Mouse (Mus musculus): ENCODE data around the gene Insr.
"Not testable (repeated sequence)": the region's sequence is repeated elsewhere in the genome, so short reads cannot be mapped to it uniquely, and the experiment has no call there.

The Insr gene

DNA sequence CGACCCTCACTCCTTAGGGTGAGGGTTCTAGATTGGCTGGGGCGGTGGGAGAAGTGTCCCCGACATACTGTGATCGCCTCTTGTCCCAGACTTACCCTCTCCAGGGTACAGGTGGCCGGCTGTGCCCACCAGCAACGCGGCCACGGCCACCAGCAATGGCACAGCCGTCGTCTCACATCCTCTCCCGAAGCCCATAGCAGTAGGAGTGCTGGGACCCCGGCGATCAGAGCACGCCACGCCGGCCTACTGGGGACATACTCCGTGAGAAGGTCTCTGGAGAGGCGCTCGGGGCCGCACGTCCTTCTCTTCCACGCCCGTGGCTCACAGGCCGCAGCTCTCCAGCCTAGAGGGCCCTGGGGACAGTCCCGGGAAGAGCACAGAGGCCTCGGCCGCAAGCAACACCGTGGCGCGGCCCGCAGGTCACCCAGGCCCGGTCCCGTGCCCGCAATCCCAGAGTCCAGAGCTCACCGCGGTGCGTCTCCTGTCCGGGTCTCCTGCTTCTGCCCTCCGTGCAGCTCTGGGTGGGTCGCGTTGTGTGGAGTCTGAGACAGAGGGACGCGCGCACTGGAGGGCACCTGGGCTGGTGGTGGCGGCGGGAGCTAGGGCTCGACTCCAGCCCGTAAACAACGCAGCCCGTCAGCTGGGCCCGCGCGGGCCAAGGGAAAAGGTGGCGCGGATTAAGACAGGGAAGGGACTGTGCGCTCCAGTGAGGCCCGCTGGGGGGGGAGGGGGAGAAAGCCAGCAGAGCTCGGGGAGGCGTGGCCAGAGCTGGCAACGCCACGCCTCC is at the start of gene Insr:
Gene Insr (minus strand): TSS at position 684 of the 787 bp plus-strand sequence.
- DNase-seq (ENCODE audit: low read depth in 1 of 2, low spot score in 2 of 2) = peak; percentile 46 to 75

DNA sequence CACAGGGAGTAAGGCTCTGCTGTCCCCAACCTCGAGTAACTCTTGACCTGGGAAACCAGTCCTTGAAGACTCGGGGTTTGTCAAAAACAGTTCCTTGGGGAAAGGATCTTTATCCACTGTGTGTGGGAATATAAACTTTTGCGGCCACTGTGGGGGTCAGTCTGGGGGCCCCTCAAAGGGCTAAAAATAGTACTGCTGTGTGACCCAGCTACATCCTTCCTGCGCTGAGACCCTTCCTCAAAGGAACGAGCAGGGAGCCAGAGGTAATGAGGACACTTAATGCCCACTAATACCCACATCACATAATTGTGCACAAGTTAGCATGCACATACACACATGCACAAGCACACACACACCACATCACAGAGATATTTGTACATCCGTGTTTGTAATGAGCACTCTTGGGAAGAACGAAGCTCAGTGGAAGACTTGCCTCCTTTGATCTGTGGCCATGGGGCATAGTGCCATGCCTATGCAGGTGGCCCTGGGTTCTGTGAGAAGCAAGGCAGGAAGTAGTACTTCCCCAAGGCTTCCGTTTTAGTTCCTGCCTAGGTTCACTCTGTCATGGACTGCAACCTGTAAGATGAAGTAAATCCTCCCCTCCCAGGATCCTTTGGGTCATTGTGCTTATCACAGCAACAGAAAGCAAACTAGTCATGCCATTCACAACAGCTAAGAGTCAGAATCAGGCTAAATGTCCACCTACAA is 48.3 kb upstream of the Insr start:
- no peak for DNase-seq (ENCODE audit: low read depth in 1 of 2, low spot score in 2 of 2)

DNA sequence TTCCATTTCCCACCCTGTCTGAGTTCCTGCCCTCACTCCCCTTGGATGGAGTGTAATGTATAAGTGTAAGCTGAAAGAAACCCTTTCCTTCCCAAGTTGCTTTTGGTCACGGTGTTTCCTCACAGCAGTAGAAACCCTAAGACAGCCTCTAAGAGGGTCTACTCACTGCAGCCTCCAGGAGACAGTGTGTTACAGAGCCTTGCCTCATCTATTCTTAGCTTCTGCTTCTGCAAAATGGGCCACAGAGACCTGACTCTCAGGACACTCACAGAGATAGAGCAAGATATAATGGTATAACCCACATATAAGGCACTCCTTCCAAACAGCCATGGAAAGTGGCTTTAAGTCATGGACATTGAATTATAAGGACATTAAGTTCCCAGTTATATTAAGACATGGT is 47.6 kb upstream of the Insr start:
- no peak for DNase-seq (ENCODE audit: low read depth in 1 of 2, low spot score in 2 of 2)

DNA sequence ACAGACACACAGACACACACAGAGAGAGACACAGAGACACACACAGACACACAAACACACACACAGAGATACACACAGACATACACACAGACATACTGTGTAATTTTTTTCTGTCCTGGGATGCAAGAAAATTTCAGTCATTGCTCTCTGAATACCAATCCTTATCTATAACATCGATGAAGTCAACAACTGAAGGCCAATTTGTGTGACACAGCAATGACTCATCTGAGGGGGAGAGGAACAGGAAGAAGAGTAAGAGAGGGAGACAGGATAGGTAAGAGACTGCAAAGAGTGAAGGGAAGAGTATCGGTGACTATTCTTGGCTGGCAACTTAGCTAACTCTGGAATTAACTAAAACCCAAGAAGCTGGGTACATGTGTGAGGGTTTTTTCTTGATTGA is 44.8 kb upstream of the Insr start:
- DNase-seq (ENCODE audit: low read depth in 1 of 2, low spot score in 2 of 2) = no peak

DNA sequence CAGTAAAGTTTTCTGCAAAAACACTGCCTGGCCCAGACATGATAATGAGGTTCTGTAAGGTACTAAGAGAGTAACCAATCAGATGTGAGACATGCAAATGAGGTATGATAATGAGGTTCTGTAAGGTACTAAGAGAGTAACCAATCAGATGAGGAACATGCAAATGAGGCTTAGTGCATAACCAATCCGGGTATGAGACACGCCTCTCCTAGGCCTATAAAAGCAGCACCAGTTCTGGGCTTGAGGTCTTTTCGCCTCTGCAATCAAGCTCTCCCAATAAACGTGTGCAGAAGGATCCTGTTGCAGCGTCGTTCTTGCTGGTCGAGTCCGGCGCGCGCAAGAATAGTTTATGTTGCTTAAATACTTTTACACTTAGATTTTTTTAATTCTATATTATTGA is 39.9 kb upstream of the Insr start:
- DNase-seq (ENCODE audit: low read depth in 1 of 2, low spot score in 2 of 2) = not testable (repeated sequence)

DNA sequence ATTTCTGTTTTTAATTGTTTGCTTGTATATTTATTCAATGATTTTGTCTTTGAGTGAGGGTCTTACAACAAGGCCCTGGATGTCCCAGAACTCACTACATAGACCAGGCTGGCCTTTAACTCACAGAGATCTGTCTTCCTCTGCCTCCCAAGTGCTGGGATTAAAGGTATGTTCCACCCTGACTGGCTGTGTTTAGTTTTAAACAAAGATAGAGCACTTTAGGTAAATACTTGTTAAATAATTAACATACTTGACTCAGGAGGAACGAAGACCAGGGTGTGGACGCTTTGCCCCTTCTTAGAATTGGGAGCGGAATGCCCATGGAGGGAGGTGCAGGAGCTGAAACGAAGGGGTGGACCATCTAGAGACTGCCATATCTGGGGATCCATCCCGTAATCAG is 37.2 kb upstream of the Insr start:
- no peak for DNase-seq (ENCODE audit: low read depth in 1 of 2, low spot score in 2 of 2)

DNA sequence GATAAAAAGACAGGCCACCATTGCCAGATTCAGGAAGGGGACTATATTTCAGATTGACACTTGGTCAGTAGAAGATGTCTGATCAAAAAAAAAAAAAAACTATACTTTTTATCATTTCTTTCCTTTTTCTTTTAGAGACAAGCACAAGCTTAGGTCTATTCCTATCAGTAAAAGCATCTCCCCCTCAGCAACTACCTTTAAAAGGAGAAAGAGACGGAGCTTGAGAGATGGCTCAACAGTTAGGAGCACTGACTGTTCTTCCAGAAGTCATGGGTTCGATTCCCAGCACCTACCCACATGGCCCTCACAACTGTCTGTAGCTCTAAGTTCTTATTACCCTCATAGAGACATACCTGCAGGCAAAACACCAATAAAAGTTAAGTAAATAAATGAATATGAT is 34.9 kb upstream of the Insr start:
- no peak for DNase-seq (ENCODE audit: low read depth in 1 of 2, low spot score in 2 of 2)

DNA sequence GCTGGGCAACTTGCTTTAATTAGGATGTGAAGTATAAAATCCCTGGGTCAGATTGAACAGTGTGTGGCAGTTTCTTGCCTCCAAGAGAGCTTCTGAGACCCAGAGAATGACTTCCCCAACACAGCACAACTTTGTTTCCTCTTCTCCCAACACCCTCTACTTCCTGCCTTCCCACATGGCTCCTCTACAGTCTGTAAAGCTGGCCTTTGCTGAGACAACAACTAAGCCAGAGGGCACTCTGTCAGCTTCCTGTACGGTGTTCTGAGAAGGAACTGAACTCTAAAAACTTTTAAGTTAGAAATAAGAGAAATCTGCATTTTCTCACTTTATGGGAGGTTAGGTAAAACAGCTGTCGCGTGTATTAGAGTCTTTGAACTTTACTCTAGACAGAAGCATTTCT is 34.4 kb upstream of the Insr start:
- DNase-seq (ENCODE audit: low read depth in 1 of 2, low spot score in 2 of 2) = no peak

DNA sequence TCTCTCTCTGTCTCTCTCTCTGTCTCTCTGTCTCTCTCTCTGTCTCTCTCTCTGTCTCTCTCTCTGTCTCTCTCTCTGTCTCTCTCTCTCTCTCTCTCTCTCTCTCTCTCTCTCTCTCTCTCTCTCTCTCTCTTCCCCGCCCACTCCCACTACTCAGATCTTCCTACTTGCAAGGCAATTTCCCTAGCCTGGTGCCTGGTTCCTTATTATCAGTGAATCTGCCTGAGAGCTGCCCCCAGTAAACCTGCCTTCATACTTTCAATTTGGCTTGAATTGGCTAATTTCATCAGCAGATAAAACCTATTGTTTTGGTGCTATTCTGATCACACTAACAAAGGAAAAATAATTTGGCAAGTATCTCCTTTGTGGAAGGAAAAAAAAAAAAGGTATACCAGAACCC is 34.0 kb upstream of the Insr start:
- not testable (repeated sequence) for DNase-seq (ENCODE audit: low read depth in 1 of 2, low spot score in 2 of 2)

DNA sequence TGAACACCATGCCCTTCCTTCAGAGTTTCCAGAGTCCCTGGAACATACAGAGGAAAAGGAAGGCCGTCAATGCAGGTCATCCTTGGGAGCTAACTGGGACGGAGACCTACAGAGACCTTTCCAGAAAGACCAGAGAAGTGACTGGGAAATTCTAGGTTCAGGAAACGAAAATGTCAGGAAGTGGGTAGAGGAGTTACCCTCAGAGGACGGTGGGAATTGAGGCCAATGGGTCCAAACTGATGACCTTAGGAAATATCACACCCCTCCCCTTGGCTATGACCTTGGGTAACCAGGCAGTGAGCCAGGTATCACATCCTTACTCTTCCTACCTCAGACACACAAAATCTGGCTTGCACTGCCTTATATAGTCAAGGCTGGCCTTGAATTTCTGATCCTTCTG is 32.1 kb upstream of the Insr start:
- DNase-seq (ENCODE audit: low read depth in 1 of 2, low spot score in 2 of 2) = no peak

DNA sequence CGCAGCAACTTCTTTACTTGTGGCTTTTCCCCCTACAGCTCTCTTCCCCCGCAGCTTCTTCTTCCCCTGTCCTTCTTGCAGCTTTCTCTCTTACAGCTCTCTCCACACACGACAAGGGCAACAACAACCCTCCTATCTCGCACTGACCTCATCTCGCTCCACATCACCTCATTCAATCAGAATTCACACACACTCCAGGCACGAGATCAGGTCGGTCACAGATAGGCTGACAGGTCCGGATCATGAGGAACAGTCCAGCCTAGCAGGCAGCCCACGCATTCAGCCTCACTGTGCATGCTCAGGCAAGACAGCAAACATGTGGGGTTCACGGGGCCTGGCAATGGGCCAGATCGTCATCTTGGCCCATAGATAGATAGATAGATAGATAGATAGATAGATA is 30.2 kb upstream of the Insr start:
- DNase-seq (ENCODE audit: low read depth in 1 of 2, low spot score in 2 of 2) = no peak

DNA sequence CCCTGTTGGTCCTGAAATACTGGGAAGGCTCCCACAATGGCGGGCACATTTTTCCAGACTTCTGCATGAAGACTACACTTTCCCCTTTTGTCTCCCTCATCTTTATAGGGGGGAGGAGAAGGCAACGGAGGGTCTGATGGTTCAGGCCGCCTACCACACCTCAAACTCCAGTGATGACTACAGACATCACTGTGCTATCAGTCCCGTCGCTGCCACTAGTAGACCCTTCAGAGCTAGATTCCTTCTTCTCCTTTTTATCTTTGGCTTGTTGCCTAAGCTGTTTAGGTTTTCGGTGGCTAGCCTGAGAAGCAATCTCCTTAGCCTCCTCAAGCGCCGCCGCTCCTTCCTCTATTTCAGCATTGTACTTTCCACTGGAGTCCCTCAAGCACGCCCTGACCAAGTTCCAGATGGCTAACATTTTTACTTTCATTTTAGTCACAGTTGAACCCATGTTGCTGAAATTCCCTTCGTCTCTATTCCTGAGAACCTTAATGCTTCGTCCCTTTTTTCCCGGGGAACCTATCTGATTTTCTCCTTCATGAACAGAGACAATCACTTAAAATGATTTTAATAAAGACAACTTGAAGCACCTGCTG is 28.9 kb upstream of the Insr start:
- peak; percentile 26 to 39 for DNase-seq (ENCODE audit: low read depth in 1 of 2, low spot score in 2 of 2)

DNA sequence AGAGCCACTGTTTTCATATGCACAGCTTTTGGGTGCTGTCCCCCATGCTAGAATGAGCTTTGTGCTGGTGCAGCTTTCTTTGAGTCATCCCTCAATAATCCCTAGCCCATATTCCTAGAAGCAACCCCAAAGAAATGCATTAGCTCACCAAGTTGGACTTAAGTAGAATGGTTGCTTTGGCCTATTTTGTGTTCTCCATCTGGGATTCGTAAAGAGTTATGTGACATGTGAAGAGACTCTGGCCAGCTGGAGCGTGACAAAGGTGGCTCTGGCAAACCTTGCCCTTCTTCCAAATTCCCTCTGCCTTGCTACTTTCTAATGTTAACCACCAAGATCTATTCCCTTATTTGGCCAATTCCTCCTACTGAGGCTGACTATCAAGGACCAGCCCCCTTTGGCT is 22.7 kb upstream of the Insr start:
- no peak for DNase-seq (ENCODE audit: low read depth in 1 of 2, low spot score in 2 of 2)

DNA sequence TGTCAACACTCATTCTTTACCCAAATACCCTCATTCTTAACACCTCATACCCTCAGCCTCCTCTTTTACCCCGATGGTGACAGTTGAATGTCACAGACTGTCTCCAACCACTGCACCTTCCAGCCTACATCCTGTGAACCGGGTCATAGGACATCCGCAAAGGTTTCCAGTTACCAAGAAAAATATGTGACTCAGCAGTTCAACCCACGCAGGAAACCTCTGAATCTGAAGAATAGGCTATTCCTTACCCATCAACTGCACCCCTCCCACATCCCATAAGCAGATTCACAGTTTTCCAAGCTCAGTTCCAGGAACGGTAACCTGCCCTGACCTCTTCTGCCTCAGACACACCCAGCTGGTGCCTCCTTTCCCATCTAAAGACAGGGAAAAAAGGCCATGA is 19.9 kb upstream of the Insr start:
- no peak for DNase-seq (ENCODE audit: low read depth in 1 of 2, low spot score in 2 of 2)

DNA sequence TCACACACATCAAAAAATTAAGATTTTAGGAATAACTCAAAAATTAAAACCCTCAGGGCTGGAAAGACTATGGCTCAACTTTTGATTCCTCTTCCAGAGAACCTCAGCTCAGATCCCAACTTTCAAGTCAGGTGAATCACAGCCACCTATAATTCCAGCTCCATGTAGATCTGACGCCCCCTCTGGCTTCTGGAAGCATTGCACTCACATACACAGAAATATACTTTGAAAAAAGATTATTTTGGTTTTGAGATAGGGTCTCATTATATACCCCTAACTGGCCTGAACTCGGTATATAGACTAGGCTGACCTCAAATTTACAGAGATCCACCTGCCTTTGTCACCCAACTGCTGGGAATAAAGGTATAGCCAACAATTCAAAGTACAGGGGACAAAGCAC is 6.4 kb upstream of the Insr start:
- no peak for DNase-seq (ENCODE audit: low read depth in 1 of 2, low spot score in 2 of 2)

DNA sequence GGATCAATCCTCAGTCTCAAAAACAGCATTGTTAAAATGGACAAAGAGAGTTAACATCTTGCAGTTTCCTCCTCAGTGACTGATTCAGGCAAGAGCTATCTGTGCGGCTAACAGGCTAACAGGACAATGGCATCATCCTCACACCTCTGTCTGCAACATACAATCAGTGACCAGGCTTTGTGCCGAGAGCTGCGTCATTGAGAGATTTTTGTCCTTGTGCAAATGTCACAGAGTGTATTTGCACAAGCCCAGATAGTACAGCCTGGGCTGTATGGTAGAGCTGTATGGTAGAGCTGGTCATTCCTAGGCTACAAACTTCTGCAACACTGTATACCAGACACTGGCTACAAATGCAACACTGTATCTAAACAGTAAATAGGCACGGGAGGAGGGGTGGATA is 5.2 kb upstream of the Insr start:
- DNase-seq (ENCODE audit: low read depth in 1 of 2, low spot score in 2 of 2) = no peak

DNA sequence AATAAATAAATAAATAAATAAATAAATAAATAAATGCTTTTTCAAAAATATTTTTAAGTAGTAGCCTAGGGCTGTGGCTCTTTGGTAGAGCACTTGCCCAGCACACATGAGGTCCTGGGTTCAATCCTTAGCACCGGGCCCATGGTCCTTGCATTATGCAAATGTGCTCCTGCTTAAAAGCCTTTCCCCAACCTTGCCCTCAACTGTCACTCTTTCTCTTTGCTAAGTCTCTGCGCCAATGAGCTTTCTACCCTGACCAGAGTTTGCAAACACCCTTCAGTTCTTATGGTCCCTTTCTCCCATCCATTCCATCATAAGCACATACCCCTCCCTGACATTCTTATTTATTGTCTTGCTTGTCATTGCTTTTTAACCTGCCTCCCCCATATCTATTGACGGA is 1.9 kb upstream of the Insr start:
- DNase-seq (ENCODE audit: low read depth in 1 of 2, low spot score in 2 of 2) = no peak

DNA sequence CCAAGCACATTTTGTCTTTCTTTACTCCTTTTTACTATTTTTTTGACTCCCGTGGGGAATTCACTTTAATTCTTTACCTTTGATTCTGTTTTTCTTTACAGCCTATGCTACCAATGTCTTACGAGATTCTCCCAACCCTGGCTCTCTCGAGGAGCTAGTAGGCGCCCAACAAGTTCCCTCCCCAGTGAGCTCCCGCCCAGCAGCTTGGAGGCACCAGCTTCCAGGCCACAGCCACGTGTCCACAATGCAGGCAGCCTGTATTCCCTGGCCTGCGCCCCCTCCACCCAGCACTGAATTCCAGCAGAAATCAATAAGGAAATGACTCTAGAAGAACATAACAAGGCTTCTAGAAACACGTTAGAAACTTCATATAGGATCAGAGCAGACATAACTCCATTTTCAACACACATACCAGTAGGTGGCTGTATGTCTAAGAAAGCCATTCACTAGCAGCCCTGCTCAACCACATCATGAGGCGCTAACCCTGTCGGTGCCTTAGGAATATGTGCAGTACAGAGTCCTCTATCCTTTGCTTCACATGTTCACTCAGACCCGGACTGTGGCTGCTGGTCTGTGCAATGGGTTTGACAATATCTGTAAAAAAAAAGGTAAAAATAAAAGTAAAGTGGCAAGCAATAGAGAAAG is 971 bp upstream of the Insr start:
- no peak for DNase-seq (ENCODE audit: low read depth in 1 of 2, low spot score in 2 of 2)

DNA sequence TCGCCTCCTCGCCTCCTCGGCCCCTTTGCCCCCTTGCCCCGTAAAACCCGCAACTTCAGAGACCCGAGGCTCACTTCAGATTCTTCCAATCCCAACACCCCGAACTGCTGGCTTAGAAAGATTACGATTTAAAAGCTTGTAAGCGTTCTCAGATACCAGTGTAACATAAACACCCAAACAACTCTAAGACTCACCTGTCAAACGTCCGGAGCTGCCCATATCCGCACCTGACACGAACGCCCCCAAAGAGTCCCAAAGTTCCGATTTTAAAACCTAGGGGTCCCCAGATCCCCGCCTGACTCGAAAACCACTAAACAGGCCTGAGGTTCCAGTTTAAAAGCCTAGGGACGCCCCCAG is 282 bp upstream of the Insr start:
- DNase-seq (ENCODE audit: low read depth in 1 of 2, low spot score in 2 of 2) = no peak

DNA sequence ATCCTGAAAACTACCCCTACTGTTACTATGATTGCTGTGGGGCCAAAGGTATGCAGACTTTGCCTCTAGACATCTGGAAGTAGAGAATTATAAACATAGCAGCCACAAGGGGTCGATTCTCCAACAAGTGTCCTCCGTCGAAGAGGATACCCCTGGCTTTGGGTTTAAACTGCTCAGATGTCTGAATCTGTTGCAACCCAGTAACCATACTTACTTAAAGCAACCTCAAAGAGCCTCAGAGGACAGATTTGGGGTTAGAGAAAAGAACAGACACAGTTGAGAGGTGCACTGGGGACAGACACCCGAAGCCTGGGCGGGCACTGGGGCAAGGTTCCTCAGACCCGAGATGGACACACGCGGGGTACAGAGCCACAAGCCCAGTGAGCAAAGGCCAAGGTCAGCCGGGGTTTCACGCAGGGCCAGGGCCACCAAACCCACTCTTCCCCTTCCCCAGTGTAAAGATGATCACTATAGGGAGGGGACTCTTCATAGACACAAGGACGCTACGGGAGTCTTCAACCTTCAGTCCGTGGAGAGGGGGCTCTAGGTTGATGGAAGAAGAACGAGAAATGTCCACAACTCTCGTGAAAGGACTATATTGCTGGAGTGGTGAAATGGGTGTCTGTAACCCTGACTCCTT is 1.1 kb downstream of the Insr start:
- DNase-seq (ENCODE audit: low read depth in 1 of 2, low spot score in 2 of 2) = no peak

DNA sequence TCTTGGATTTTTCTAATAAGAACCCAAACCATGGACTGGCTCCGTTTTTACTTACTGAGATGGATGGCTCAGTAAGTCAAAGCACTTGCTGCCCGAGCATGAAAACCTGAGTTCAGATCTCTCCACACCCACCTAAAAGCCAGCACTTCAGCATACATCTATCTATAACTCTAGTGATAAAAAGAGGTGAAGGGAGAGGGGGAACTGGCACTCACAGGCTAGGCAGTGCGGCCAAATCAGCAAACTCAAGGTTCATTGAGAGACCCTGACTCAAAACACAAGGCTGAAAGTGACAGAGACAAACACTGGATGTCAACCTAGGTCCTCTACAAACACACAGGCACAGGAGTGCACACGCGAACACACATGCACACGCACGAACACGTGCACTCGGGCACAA is 2.2 kb downstream of the Insr start:
- DNase-seq (ENCODE audit: low read depth in 1 of 2, low spot score in 2 of 2) = no peak

DNA sequence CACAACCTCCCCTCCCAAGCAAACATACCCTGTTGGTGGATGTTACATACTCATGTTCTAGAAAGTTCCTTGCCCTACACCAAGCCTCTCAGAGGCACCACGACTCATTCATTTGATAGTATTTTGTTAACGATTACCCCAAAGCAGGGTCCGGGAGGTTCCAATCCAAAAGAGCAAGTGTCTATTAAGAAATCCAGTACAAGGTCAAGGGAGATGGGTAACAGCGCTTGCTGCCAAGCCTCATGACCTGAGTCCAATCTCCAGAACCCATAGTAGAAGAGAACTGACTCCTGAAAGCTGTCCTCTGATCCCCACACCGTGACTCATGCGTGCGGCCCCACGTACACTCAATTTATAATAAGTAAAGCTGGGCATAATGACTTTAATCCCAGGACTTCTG is 3.4 kb downstream of the Insr start:
- DNase-seq (ENCODE audit: low read depth in 1 of 2, low spot score in 2 of 2) = no peak
